Mouse (Mus musculus) heart, postnatal 14 days (tissue): ENCODE data around the gene Tmc1. TPM values are rescaled to one million over a fixed set of nuclear protein-coding genes. Genes with fewer than 3 reads are reported as not detected.
A peak's percentile ranks its signal among the peaks of the same experiment; 100 is the strongest.

ENCODE experiments used
- DNase-seq, 2 experiments: peaks; one replicate each; pipeline ENCODE4 v3.0.0; 2021 to 2022
- intact Hi-C: fragments of 180-260 bp; cut with DNase I; formaldehyde crosslinking; loops from one replicate; pipeline ENCODE4 v1.15.1; 2025
- long read RNA-seq, 2 experiments: library from polyadenylated mRNA; stranded (forward); transcript quantifications; one replicate each; pipeline ENCODE4 v2.0.0; 2021
- total RNA-seq, 2 experiments: library from RNA; stranded (reverse); gene quantifications; 2 replicates each; pipeline ENCODE4 v1.2.3; 2021

The Tmc1 gene
- not detected for total RNA-seq
- long read RNA-seq, experiment 1 = 0 reads
- long read RNA-seq, experiment 2 = 0 reads

DNA sequence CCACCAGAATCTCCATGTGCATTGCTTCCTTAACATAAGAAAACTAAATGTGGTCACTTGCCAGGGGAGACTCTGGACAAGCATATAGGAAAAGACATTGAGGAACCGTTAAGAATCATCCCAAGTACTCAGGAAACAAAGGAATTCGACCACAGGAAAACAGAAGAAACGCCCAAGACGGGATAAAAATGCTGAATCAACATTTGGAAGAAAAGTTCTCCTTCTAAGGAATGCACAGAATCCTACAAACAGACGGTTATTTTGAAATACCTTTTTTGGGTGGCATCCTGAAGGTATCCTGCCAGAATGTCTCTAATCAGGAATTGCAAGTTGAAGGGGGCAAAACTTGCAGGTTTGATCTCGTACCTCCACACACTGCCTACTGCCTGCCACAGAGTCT lies at the start of gene Tmc1:
Tmc1 (minus strand) TSS at position 329 of the 400 bp plus-strand sequence.
- no peak for DNase-seq
- intact Hi-C loops = no loop called here

DNA sequence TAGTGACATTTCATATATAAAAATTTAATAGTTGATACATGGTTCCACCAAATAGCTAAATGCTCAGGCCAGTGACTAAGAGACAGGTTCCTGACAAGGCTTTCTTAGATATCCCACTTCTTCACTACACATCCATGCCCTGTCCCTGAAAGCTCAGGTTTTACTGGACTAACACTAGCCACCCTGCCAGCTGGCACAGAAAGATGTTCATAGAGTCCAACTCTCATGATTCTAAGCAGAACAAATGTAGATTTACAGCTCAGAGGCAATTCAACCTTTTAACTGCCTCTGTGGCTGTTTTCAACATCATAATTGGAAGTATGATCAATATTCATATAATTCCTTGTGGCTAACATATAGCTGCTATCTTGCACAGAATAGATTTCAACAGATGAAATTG lies 47.5 kb upstream of the Tmc1 start:
- DNase-seq = no peak
- intact Hi-C loops = no loop called here

DNA sequence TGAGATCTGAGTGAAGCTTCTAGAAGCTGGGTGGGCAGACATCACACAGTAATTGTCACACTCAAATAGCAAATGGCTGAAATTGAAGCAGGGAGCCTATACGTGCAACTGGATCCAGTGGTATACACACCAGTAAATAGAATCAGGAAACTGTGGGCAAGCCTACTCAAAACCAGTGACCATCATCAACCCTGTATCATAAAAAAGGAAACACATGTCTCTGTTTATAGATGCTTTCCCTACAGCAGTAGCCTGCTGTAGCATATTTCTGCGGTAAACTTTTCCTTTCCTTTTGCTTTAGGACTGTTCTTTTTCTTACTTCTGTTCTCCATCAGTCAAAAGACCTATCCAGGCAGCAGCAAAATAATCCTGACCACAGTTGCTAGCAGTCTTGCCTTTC lies 25.2 kb upstream of the Tmc1 start:
- intact Hi-C loops = no loop called here
- DNase-seq = no peak

DNA sequence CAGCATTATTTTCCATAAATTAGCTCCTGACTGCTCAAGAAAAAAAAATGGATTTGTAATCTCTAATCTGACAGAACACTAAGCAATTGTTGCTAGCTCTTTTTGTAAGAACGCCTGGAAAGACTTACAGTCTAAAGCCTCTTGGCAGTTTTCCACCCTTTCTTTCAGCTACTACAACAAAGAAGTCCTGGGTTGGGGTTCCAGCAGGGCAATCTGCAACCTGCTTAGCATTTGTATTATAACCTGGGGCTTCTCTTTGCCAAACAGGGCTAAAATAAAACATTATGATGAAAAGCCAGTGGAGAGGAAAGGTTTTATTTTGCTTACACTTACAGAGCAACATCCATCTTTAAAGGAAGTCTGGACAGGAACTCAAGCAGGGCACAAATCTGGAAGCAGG lies 24.1 kb upstream of the Tmc1 start:
- intact Hi-C loops = no loop called here
- no peak for DNase-seq

DNA sequence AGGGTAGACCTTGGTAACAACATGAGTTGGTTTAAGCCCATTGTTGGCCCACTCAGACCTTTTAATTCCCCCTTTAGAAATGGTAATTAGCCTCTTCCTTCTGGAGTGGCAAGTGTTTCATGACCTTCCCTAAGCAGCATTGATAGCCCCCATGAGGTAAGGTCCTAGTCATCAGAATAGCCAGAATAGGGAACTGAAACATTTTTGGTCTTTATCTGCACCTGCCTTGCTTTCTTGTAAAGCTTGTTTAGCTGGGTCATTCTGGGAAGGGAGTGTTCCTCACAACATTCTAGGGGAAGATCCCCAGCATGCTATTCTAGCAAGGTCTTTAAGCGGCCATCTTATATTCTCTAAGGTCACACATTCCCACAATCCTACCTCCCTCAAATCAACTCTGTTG lies 17.9 kb upstream of the Tmc1 start:
- DNase-seq = no peak
- intact Hi-C loops = no loop called here

DNA sequence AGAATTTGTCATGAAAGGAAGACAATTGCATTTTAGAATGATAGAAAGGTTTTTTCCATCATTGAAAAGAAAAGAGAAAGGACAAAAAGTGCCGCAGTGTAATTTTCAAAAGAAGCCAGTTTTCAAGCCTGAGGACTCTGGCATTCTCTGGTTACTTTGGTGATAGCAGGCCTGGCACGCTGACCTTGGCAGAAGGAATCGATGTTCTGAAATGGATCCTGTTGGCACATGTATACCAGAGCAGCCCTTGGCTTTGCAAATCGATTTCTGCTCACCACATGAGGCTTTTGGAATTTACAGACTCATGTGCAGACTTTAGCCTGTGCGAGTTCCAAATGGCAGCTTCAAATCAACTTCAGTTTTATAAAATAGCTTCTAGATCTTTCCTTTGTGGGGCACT lies 813 bp upstream of the Tmc1 start:
- intact Hi-C loops = no loop called here
- no peak for DNase-seq

DNA sequence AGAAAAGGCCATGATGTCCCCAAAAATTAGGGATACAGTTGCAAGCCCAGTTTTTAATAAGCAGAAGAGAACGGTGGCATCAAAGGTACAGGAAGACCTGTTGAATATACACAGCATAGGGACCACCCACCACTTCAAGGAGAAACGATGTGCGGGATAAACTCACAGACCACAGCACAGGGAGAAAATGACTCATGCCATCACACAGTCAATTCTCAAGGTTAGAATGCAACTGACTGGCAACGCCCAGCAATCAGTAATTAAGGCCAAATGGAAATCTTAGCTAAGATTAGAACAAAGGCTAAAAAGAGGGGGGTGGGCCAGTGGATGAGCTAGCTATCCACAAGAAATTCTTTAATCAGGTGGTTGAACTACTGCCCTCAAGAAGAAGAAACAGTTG lies 9.6 kb downstream of the Tmc1 start:
- no peak for DNase-seq
- intact Hi-C loops = no loop called here

DNA sequence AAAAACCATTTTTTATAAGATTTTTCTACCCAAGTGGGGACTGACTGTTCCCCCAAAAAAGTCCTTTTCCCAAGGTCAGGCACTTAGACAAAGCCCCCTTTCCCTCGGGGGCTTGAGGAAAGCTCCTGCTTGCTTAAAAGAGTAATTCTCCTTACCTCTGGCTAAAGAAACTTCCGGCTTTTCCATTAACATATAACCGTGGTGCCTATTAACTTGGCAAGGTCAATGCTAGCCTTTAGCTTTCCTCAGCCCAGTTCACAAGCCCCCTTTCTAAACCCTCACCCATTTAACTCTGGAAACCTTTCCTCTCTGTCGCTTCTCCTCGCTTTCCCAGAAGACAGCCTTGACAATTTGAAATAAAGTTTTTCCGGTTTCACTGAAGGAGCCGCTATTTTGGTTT lies 29.7 kb downstream of the Tmc1 start:
- intact Hi-C loops = no loop called here
- no peak for DNase-seq

DNA sequence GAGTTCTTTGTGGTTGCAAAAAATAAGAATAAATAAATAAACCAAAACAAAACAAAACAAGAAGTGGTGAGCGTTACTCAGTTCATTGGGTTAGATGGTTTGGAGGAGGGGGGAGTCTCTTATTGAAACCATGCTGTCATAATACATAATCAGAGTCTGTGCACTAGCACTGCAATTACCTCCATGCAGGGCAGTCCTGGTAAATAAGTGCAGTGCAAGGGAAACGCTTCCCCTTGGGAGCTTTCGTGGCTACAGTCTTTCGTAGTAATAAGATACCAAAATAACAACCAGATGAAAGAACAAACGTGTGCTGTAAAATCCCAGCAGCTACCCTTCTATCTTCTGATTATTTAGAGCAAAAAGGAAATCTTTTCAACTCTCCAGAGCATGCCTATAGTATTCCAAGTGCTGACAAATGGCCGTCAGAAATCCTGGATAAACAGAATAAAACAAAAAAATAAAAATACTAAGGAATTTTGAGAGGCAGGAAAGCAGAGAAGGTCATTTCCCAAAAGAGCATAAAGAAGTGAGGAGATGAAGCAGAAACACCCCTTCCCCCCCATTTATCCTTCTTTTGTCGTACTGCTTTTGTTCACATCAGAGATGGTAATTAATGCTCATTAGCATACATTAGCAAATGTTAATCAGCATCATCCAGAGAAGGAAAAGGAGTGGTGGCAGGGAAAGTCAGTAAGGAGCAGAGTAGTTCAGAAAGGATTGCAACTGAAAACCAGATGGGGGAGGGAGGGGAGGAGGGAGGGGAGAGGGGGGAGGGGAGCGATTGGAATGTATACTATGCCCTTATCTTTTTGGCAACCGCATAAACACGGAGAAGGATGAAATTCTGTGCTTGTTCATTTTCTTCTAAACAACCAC lies 30.4 kb downstream of the Tmc1 start:
- no peak for DNase-seq
- intact Hi-C loops = no loop called here

DNA sequence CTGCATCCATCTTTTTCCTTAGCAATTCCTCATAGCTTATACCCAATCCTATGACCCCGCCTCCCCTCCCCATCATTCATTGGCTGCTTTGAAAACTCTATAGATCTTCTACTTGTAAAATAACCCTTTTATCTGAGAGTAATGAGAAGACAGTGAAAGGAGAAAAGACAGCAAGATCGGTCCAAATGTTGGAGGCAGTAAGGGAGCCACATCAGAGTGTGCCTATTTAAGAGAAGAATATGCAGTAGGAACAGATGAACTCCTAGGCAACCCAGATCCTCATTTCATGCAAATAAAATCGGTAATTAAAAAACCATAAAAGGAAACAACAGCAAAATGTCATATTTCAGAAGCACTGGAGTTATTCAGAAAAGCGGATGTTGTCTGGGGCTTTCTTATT lies 35.8 kb downstream of the Tmc1 start:
- intact Hi-C loops = no loop called here
- no peak for DNase-seq

DNA sequence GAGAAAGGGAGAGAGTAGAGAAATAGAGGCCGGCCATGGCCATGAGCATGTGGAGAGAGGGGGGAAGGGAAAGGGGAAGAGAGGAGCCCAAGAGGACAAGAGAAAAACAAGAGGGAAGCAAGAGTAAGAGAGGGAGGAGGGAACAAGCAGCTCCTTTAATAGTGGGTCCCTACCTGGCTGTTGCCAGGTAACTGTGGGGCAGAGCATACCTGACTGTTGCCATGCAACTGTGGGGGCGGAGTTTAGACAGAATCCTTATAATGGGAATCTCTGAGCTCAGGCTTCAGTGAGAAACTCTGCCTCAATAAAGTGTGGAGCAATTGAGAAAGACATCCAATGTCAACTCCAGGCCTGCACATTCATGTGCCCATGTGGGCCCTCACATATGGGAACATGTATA lies 38.9 kb downstream of the Tmc1 start:
- intact Hi-C loops = no loop called here
- no peak for DNase-seq

DNA sequence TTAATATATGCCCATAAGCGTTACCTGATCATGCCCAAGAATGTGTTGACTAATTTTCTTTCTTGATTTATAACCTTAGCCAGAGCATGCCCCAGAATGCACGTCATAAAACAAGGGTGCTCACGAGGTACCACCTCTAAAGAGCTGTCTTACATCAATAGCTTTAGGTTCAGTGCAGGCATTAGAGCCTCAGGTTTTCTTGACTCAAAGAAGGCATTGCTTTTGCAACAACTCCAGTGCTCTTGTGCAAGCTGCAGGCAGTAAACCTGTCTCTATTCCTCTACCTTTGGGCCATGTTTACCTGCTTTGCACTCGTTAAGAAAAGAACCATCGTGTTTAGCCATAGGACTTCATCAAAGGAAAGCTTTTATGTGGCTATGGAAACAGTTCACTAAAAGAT lies 43.6 kb downstream of the Tmc1 start:
- intact Hi-C loops = no loop called here
- no peak for DNase-seq

DNA sequence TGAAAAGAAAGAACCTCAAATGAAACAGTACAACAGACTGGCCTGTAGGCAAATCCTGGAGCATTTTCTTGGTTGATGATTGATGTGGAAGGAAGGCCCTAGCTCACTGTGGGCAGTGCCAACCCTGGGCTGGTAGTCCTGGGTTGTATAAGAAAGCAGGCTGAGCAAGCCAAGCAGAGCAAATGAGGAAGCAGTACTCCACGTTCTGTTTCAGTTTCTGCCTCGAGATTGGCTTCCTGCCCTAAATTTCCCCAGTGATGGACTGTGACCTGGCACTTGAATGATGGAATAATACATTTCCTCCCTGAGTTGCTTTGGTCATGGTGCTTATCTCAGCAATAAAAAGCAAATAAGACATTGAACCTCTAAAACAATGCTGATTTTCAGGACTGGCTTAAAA lies 72.8 kb downstream of the Tmc1 start:
- no peak for DNase-seq
- intact Hi-C loops = no loop called here

DNA sequence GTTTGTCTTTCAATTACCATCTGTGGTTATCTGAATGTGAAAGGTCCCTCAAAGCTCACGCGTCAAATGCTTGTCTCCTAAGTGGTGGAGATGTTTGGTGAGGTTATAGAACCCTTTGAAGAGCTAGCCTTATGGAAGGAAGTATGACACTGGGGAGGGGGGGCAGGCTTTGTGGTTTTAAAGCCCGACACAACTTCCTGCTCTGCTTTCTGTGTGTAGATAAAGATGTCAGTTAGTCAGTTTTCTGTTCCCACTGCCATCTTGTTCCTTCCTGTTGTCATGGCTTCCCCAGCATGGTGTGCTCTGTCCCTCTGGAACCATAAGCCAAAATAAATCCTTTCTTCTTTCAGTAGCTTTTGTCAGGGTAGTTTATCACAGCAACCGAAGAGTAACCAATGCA lies 78.1 kb downstream of the Tmc1 start:
- no peak for DNase-seq
- intact Hi-C loops = no loop called here

DNA sequence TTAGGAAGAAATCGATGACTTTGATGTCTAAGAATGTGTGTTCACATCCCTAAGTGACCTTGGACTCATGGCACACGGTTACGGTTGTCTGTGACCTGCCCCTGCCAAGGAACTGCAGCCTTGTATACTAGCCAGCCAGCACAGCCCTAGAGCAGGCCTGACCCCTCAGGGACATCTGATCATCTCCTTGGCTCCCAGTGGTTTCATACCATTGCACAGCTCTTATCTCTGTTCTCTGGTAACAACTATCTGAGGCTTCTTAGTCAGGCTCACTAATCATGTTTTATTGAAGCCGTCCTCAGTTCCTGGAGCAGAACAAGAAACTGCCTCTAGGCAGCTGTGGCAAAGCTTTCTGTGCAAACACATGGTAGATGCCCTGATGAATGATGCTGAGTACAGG lies 92.2 kb downstream of the Tmc1 start:
- intact Hi-C loops = no loop called here
- no peak for DNase-seq

DNA sequence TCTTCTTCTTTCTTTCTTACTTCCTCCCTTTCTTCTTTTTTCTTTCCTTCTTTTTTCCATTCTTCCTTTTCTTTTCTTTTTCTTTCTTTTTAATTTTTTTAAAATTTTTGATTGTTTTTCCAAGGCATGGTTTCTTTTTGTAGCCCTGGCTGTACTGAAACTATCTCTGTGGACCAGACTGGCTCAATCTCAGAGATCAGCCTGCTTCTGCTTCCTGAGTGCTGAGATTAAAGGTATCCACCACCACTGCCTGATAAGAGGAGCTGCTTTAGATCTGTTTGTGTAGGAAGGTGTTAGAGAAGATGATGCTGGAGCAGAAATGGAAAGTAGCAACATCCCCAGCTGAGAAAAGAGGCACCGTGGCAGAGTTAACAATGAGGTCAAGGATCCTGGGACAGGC lies 93.7 kb downstream of the Tmc1 start:
- DNase-seq = no peak
- intact Hi-C loops = no loop called here

DNA sequence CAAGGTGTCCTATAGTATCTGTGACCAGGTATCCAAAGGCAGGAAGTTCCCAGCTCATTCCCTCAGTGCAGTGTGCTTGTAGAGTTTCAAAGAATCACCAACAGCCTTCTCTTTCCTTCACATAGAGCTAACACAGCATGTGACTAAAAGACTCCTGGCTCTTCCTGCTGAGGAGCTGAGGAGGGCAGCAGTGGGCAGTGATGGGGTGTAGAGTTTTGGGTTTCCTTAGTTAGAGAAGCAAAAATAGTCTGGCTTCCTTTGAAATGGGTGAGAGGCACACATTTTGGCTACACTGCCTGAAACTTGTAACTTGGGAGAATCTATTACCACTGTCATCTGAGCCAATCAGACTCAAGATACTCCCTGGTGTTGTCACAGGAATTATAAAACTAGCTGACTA lies 96.2 kb downstream of the Tmc1 start:
- intact Hi-C loops = no loop called here
- no peak for DNase-seq

DNA sequence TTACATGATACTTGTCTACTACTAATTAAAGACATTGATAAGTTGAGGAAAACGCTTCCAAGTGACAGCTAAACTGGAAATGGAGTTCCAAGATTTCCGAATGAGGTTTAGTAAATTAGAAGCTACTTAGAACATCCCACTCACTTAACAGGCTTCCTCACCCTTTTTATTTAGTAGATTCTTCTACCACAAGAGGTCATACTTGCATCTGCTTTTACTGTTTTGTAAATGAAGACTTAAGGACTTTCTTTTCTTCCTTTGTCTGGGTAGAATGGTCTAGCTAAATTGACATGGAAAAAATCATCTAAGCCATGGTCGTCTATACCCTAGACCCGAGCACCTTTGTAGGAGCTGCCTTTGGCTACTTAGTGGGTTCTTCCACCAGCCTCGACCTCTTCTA lies 105.1 kb downstream of the Tmc1 start:
- DNase-seq = no peak

DNA sequence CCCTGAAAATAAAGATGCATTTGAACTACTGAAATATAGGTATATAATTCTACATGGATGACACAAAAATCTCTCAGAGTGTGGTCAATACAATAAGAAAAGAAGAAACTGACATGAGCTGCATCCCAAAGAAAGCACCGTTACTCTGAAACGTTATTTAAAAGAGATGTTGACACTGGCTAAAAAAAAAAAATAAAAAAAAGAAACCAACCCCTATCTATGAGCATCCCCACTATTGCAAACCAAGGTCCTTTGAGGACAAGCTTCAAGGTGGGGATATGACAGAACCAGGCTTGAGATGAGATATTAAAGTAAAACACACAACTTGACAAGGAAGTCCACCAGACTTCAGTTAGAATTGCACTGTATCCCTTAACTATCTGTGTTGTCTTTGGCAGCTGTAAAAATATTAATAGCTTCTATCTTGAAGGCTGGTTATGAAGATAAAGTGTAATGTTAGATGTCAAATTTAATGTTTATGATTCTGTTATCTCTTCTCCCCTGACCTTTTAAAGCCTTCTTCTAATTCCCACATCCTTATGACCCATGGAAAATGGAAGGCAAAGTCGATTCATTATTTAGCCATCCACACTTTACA lies 106.4 kb downstream of the Tmc1 start:
- no peak for DNase-seq
- intact Hi-C loops = loop anchor here (2.0 to 5.0 kb wide), 2 partner anchors 525 to 715 kb away; no protein-coding TSS in a partner anchor

More for the DNA sequence above, 105.1 kb downstream of the Tmc1 start:
- intact Hi-C loops = loop anchor here (2.0 to 5.0 kb wide), 2 partner anchors 524 to 713 kb away; no protein-coding TSS in a partner anchor

DNA sequence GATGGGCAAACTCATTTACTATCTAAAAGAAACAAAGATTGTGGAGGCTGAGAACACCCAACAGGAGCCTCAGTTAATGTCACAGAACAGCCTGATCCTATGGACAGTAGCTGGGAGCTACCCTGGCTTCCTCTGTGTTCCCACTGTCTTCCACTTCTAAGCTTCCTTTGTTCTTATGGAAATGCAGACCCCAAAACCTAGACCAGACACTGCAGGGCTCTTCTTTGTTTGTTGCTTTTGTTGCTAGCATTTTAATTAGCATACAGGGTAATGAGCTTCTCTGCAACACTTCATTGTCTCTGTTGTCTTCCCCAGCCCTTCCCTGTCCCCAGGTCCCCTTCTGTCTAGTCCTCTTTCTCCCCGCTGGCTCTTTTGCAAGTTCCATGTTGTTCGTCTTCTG lies 116.6 kb downstream of the Tmc1 start:
- intact Hi-C loops = no loop called here
- DNase-seq = no peak

DNA sequence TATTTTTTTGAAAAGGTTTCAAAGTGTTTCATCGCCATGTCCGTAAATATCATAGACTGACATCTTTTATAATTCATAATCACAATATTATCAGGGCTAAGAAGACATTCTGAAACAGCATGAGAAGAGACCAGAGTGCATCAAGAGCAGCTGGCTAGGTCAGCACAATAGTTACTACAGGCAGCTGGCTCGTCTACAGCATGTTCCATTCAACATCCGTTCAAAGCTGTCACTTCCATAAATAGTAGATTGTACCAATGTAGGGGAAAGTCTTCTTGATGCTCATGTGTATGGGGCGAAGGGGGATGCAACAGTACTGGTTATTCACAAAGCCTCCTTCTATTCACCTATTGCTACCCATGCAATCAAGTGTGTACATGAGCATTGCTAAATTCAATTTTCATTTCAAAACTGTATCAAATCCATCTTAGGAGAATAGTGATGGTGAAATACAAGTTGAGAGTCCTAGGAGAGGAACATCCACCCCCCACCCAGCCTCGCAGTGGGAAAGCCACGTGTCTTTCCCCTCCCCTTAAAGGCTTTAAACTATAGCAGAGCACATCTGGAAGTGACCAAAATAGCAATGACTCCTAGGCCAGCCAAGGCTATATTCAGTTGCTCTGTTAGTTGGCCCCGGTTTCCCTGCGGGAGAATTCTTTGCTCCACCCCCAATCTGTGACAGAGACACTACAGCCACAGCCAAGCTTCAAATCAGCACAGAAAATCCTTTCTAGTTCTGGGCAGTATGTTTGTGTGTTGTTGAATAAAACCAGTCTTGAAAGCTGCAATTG lies 117.8 kb downstream of the Tmc1 start:
- intact Hi-C loops = no loop called here
- DNase-seq = peak; percentile 11 to 14
